Mouse (Mus musculus): Measurements from ENCODE around the gene Exoc6. TPM values are rescaled to one million over a fixed set of nuclear protein-coding genes. Genes with fewer than 3 reads are reported as not detected.
A peak's percentile ranks its signal among the peaks of the same experiment; 100 is the strongest.

Exoc6 gene
- total RNA-seq, 2 experiments from 2014 or later, result 44.6 to 46.1 TPM

DNA sequence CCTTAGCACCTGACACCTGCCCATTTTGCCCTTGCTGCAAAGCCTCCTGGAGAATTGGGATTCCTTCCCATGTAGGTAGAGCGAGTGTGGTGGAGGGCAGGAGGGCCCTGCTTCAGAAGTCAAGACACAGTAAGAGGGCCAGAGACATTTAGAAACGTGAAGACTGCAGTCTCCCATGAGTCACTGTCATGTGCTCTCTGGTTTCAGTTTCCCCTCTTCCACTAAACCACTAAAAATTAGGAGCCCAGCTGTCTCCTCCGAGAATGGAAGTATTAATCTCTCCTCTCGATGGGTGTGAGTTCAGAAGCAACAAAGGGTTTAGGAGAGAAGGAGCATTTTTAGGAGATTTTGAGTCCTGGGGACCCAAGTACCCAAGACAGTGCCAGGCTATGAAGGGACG lies 139.3 kb downstream of the Exoc6 start:
- no peak for DNase-seq

DNA sequence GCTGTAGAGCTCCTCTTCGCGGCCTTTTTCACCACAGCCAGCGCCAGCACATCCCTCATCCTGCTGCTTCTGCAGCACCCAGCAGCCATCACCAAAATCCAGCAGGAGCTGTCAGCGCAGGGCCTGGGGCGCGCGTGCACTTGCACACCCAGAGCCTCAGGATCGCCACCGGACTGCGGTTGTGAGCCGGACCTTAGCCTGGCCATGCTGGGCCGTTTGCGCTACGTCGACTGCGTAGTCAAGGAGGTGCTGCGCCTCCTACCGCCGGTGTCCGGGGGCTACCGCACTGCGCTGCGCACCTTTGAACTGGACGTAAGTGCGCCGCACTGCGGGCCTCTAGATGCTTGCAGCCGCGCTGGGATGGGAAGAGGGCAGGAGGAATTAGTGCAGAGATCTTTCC lies 140.5 kb downstream of the Exoc6 start:
- peak; percentile 15 for DNase-seq

- DNase-seq, result peak; percentile 31
Measured at GRCm38 (mm10) chr19:37692879-37693278, 142.7 kb downstream of the Exoc6 start.

GRCm38 (mm10) chr19:37695146-37695545 lies 144.9 kb downstream of the Exoc6 start:
- DNase-seq, result no peak

DNA sequence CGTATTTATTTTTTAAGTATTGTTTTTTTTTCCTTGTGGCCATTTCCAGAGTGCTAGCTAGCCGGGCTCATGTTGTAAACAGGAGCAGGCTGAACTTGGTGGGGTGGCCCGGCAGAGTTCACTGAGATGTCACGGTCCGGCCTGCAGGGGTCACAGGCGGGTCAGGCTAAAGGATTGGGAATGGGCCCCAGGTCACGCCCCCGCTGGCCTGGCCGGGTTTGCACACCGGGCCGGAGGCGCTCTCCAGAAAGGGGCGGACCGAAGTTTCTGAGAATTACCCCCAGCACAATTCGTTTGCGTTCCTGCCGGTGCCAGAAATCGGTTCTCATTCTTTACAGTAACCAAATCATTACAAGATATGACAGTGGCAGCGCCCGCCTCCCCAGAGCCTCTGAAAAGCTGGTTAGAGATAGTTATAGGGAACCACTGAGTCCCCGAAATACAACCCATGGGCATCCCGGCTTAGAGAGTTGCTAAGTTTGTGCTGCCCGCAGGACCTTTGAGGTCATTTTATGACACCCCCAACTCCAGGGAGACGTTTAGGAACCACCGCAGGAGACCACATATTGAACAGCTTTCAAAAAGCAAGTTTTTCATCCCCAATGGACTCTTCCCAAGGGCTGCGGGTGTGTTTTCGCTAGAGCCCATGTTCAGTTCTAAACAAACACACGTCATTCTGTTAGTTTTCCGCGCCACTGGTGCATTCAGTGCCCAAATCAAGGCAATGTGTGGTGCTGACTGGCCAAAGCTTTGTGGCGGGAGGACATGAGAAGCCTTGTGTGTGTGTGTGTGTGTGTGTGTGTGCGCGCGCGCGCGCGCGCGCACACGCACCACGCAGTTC lies 145.8 kb downstream of the Exoc6 start:
- no peak for DNase-seq

DNA sequence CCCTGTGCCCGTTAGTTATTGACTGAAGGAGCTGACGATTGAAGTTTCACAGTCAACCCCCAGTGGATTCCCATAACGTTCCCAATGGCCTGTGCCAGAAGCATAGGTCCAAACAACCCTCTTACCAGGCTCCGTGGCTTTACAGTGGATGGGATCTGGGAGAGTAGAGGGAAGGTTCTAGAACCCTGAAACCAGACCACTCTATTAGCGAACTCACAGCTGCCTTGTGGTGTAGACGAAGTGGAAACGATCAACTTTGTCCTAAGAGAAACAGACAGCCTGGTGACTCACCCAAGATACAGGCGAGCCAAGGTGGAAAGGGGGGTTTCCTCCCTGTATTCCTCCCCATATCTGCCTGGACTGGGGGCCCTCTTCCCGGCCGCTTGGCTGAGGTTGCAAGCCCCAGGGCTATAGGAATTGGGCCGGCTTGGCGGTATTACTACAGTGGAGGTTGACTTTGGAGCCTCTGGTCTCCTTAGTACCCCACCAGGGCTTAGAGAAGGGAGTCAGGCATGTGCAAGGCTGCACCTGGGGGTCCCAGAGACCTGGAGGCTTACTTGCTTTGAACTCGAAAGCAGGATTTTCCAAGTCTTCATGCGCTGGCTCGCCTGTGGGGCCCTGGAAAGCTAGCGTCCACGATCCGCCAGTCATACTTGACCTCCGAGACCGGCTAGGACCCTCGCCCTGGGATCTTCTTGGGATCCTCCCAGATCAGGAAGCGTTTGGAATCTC lies 146.6 kb downstream of the Exoc6 start:
- no peak for DNase-seq

- no peak for DNase-seq
Measured at GRCm38 (mm10) chr19:37697335-37697636, 147.1 kb downstream of the Exoc6 start.

- no peak for DNase-seq
Measured at GRCm38 (mm10) chr19:37697651-37698272, 147.5 kb downstream of the Exoc6 start, which contains the start of gene Cyp26a1. Gene Cyp26a1 (plus strand): TSS chr19:37697798.

- no peak for DNase-seq
Measured at GRCm38 (mm10) chr19:37698273-37699160, 148.3 kb downstream of the Exoc6 start.

DNA sequence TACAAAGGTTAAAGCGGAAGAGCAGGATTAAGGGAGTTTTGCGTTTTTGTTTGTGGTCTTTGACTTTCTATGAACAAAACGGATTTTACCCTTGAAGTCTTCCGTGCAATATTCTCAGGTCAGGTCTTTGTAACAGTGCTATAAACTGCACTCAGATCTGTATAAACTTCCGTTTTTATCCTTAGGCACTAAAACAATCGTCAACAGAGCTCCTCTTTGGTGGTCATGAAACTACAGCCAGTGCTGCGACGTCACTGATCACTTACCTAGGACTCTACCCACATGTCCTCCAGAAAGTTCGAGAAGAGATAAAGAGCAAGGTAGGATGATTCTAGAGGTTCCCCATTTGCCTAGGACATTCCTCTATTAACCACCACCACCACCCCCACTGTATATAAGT lies 149.5 kb downstream of the Exoc6 start:
- no peak for DNase-seq

GRCm38 (mm10) chr19:37702377-37703076 lies 152.3 kb downstream of the Exoc6 start:
- DNase-seq, result no peak

DNA sequence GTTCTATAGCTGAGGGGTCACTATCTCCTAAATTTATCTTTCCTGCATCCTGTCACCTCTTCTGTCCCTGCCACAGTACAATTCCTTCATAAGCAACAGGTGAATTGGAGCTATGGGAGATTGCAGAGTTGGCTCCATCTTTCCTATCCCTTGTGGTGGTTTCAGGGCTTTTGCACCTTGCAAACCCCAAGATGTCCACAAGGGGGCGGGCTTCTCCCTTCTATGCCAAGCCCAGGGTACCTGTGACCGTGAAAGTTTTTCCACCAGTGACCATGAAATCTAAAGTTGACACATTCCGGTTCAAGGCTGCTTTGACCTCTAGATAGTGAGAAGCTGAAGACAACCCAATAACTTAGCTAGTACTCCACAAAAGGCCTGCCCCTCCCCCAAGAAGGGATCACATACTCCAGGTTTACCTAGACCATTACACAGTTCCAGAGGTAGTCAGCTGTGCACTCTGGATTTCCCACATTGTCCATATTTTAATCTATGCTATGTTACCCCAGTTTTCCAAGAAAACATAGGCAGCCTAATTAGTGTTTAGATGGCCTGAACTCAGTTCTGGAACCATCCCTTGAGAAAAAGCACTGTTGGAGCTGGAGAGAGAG lies 153.8 kb downstream of the Exoc6 start:
- DNase-seq, result peak; percentile 78

GRCm38 (mm10) chr19:37705722-37706121 lies 155.5 kb downstream of the Exoc6 start:
- DNase-seq, result no peak

- no peak for DNase-seq
Measured at GRCm38 (mm10) chr19:37714681-37715080, 164.5 kb downstream of the Exoc6 start.

GRCm38 (mm10) chr19:37715980-37716379 lies 165.8 kb downstream of the Exoc6 start:
- no peak for DNase-seq

- DNase-seq, result no peak
Measured at GRCm38 (mm10) chr19:37716524-37717175, 166.4 kb downstream of the Exoc6 start.

- DNase-seq, result no peak
Measured at GRCm38 (mm10) chr19:37719166-37719565, 168.9 kb downstream of the Exoc6 start.

- DNase-seq, result no peak
Measured at GRCm38 (mm10) chr19:37724591-37724990, 174.4 kb downstream of the Exoc6 start.

DNA sequence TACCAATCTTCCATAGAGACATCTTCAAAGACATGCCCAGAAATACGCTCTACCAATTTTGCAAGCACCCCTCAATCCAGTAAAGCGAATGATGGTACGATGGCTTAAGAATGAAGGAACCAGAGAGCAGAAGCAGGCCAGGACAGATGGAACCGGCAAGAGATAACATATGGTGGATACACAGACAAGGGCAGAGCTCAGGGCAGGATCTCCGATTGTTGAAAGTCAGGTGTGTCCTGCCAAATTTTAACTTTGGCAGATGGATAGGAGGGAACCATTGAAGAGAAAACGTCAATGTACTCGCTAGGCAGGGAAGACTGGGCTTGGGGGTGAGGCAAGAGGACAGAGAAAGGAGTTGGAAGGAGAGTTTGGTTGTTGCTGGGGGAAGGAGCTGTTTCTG lies 176.4 kb downstream of the Exoc6 start:
- DNase-seq, result no peak

DNA sequence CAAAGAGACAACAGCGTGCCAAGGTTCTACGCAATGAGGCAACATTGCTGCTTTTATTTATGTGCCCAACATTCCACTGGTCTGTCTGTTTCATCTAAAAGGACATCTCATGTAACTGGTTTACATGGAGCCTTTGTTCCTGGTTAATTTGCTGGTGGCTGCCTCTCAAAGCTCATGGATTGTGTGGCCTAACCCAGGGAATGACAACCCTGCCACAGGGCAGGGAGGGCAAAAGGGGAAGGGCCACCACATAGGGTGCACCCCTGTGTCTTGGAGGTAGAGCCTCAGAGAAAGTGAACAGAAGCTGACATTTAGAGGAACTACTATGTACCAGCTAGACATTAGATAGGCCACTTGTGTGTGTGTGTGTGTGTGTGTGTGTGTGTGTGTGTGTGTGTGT lies 177.1 kb downstream of the Exoc6 start:
- DNase-seq, result no peak
